Mouse (Mus musculus): Measurements from ENCODE around the gene Mmp15.

DNA sequence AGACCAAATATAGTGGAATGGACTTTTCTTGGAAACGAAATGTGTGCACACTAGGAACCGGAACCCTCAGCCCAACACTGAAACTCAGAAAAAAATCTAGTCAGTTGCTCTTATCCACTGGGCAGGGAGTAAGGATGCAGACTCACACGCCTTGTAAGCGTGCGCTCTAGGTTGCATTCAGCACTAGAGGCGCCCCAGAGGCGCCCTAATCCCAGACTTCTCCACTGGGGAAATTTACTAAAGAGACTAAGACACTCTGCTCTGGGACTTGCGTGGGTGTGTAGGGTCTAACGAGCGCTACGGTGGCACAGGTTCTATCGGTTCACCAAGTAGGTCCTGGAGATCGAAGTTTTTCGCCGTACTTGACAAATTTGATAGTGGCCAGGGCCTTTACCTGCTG, 607 bp upstream of the Mmp15 start:
- TF ChIP-seq HCFC1 (IDR thresholded peaks at IDR 0.05; ENCODE audit: borderline replicate concordance, insufficient read depth, low read length) = no peak
- no peak for TF ChIP-seq ZC3H11A (IDR thresholded peaks at IDR 0.05; ENCODE audit: borderline replicate concordance, low read depth, low read length)
- TF ChIP-seq ZNF384 (IDR thresholded peaks at IDR 0.05; ENCODE audit: low read depth, low read length) = no peak
